Mouse (Mus musculus): ENCODE data around the gene Asap2. TPM values are rescaled to one million over a fixed set of nuclear protein-coding genes. Genes with fewer than 3 reads are reported as not detected.

Gene Asap2
- polyA plus RNA-seq, 1 experiment from 2014 or later = 9.8 TPM

DNA sequence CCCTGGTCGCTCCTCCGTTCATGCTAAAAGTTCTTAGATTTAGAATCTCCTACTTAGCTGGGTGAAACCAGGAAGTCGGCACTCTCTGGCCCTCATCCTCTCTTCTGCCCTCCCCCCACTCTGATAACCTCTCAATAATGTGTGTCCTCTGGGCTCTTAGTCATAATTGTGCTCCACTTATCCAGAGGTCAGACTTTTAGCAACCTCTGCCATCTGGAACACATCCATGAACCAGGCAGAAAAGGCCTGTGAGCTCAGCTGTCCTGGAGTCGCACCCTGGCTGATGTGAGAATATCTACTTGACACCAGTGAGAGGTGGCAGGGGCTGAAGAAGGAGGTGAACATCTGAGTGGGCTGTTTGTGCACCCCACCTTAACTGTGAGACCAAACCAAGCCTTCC is 156.6 kb downstream of the Asap2 start:
- Histone ChIP-seq H3K27ac (ENCODE audit: poor library complexity, severe bottlenecking) (no peak overlapping the region), H3K27me3 (replicated peaks) (no peaks in the 10 kb centered on the region), H3K9me3 (replicated peaks) (no peaks in the 10 kb centered on the region), H3K4me1 (replicated peaks) (peaks cover 30% of the 10 kb centered on the region), H3K4me3 (no peak overlapping the region), H3K9ac (no peak overlapping the region), H3K4me2 (no peak overlapping the region), H3K36me3 (no peaks in the 10 kb centered on the region; the same call in 1 of the 2 replicates)
- ATAC-seq (ENCODE audit: insufficient number of reproducible peaks, low FRiP score) = no peak
- WGBS = 49% methylated on average over 4 of the region's 4 CpGs

DNA sequence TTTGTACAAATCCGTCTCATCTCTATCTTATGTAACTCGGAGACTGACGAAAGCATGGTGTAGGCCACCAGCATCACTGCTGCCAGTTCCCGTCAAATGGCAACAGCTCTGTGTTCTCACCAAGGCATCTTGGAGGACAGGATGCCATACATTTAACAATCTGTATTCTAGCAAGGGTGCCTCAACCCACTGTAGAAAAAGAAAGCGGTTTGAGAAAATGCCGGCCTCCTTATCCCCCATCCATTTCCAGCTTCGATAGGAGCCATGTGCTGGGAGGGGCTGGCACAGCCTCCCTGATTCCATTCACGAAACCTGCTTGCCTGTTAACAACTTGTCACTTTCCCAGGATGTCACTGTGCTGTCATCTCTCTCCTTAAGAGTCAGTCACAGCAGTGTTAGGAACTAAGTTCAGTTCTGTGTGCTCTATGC is 163.0 kb downstream of the Asap2 start:
- H3K4me3 ChIP-seq = no peak overlapping the region
- no peaks in the 10 kb centered on the region for H3K36me3 ChIP-seq
- peak overlapping the region; percentile 21; the same call in 1 of the 2 replicates for H3K27ac ChIP-seq (ENCODE audit: poor library complexity, severe bottlenecking)
- ATAC-seq (ENCODE audit: insufficient number of reproducible peaks, low FRiP score) = no peak
- no peak overlapping the region for H3K9ac ChIP-seq
- H3K9me3 ChIP-seq (replicated peaks) = no peaks in the 10 kb centered on the region
- H3K4me2 ChIP-seq = no peak overlapping the region
- WGBS = 52% methylated on average over 8 of the region's 8 CpGs
- H3K4me1 ChIP-seq (replicated peaks) = peaks cover 49% of the 10 kb centered on the region
- H3K27me3 ChIP-seq (replicated peaks) = no peaks in the 10 kb centered on the region

DNA sequence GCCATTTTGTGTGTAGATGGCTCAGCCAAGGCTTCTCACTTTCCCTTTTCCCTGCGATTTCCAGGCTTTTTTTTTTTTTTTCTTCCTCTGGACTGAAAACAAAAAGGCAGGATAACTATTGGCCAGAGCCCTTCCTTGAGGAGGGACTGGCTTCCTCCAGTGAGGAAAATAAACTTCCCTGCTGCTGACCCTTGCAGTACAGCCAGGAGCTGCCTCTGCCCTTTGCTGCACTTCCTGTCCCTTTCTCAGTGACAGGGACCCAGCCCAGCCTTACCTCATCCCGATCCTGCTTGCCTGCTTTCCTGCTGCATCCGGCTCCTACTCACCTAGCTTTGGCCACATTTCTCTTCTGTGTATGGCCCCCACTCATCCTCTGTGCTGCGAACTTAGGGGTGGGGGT is 164.8 kb downstream of the Asap2 start:
- Histone ChIP-seq H3K27ac (ENCODE audit: poor library complexity, severe bottlenecking) (peak overlapping the region; percentile 42), H3K4me1 (replicated peaks) (peaks cover 65% of the 10 kb centered on the region), H3K4me2 (no peak overlapping the region), H3K9me3 (replicated peaks) (no peaks in the 10 kb centered on the region), H3K4me3 (no peak overlapping the region), H3K27me3 (replicated peaks) (no peaks in the 10 kb centered on the region), H3K36me3 (no peaks in the 10 kb centered on the region), H3K9ac (no peak overlapping the region)
- ATAC-seq (ENCODE audit: insufficient number of reproducible peaks, low FRiP score) = peak; percentile 65; the same call in 1 of the 2 replicates
- WGBS = 52% methylated on average over 4 of the region's 4 CpGs

DNA sequence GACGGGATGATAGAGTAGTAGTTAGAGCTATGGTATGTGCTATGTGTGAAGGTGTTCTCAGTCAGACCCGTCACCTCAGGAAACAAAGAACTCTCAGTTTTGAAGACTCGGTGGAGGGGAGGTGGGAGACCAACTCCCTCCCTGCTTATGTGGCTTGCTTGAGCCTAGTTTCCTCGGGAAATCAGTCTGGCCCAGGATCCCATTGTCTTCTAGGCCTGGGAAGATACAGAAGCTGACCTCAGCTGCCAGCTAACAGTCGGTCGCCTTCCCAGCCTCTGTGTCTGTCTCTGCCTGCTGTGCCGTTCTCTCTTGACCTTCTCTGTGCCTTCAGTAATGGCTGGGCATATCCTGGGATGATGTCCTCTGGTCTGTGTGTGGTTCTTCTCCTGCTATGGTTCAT is 169.0 kb downstream of the Asap2 start:
- H3K9me3 ChIP-seq (replicated peaks) = peaks cover 5% of the 10 kb centered on the region
- no peaks in the 10 kb centered on the region for H3K36me3 ChIP-seq
- H3K27ac ChIP-seq (ENCODE audit: poor library complexity, severe bottlenecking) = 0 out of 2 replicates have a peak overlapping the region, but pooled peaks have one; percentile 49
- ATAC-seq (ENCODE audit: insufficient number of reproducible peaks, low FRiP score) = no peak
- 39% methylated on average over 7 of the region's 7 CpGs for WGBS
- peaks cover 60% of the 10 kb centered on the region for H3K4me1 ChIP-seq (replicated peaks)
- no peak overlapping the region for H3K4me3 ChIP-seq
- 0 out of 2 replicates have a peak overlapping the region, but pooled peaks have one; percentile 23 for H3K9ac ChIP-seq
- no peaks in the 10 kb centered on the region for H3K27me3 ChIP-seq (replicated peaks)
- H3K4me2 ChIP-seq = no peak overlapping the region

DNA sequence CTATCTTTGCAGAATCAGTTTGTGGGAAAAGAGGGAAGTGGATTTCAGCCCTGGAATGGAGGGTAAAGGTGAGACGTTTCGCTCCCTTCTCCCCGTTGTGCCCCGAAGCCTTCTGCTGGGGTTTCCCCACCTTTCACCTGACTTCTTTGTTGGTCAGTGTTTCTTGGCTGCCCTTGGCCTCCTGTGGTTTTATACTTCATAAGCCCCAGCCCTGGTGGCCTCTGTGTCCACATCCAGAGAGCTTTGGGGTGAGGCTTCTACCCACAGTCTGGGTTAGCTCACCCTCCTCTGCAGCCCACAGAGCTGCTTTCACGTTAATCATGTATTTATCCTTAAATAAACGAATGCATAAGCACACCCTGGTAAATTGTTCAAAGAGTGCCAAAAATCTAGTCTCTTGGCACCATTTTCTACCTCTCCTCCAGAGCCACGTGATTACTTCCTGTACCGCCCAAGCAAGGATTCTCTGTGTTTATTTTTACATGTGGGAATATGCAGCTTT is 170.1 kb downstream of the Asap2 start:
- Histone ChIP-seq H3K27ac (ENCODE audit: poor library complexity, severe bottlenecking) (0 out of 2 replicates have a peak overlapping the region, but pooled peaks have one; percentile 31), H3K27me3 (replicated peaks) (no peaks in the 10 kb centered on the region), H3K9ac (no peak overlapping the region), H3K4me1 (replicated peaks) (peaks cover 58% of the 10 kb centered on the region), H3K36me3 (no peaks in the 10 kb centered on the region), H3K4me2 (no peak overlapping the region), H3K4me3 (no peak overlapping the region), H3K9me3 (replicated peaks) (peaks cover 5% of the 10 kb centered on the region)
- no peak for ATAC-seq (ENCODE audit: insufficient number of reproducible peaks, low FRiP score)
- 60% methylated on average over 8 of the region's 8 CpGs for WGBS

DNA sequence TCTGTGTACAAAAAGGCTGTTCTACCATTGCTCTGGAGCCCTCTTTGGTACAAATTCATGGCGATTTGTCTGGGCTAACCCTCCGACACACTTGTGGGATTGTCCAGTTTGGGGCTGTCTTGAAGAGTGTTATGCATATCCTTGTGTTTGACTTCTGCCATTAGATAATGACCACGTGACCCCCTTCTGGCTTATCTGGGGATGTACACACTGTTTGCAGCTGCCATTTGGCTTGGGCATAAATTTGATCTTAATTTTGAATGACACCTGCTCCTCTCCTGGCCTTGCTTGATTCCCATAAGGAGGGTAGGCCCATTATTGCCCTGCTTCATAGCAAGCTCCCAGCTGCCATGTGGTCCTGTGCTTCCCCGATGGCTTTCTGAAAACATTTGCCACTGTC is 171.6 kb downstream of the Asap2 start:
- no peak for ATAC-seq (ENCODE audit: insufficient number of reproducible peaks, low FRiP score)
- Histone ChIP-seq H3K4me2 (no peak overlapping the region), H3K9me3 (replicated peaks) (peaks cover 5% of the 10 kb centered on the region), H3K9ac (no peak overlapping the region), H3K36me3 (no peaks in the 10 kb centered on the region), H3K27me3 (replicated peaks) (no peaks in the 10 kb centered on the region), H3K4me3 (no peak overlapping the region), H3K27ac (ENCODE audit: poor library complexity, severe bottlenecking) (no peak overlapping the region), H3K4me1 (replicated peaks) (peaks cover 60% of the 10 kb centered on the region)
- 74% methylated on average over 4 of the region's 4 CpGs for WGBS

DNA sequence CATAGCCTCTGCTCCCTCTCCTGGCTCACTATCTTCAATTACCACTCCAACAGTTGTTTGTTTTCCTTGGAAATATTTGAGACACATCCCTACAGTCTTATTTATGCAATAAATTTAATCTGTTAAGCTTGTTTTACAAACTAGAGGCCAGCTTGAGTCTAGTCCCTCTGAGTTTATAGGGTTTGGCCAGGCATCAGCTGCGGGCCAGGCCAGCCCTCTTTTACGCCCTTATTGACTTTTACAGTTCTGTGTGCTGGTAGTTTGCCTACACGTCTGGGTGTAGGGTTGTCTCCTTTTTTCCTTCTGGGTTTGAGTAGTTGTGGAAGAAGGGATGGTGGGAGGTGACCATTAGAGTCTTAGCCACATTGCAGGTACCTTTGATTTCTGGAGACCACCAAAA is 173.4 kb downstream of the Asap2 start:
- Histone ChIP-seq H3K27ac (ENCODE audit: poor library complexity, severe bottlenecking) (no peak overlapping the region), H3K4me3 (no peak overlapping the region), H3K9ac (no peak overlapping the region), H3K36me3 (0 out of 2 replicates have a peak, but pooled peaks cover under 1% of the 10 kb centered on the region), H3K4me2 (no peak overlapping the region), H3K4me1 (replicated peaks) (peaks cover 65% of the 10 kb centered on the region), H3K27me3 (replicated peaks) (no peaks in the 10 kb centered on the region), H3K9me3 (replicated peaks) (peaks cover 5% of the 10 kb centered on the region)
- no peak for ATAC-seq (ENCODE audit: insufficient number of reproducible peaks, low FRiP score)
- 63% methylated on average over 3 of the region's 3 CpGs for WGBS

DNA sequence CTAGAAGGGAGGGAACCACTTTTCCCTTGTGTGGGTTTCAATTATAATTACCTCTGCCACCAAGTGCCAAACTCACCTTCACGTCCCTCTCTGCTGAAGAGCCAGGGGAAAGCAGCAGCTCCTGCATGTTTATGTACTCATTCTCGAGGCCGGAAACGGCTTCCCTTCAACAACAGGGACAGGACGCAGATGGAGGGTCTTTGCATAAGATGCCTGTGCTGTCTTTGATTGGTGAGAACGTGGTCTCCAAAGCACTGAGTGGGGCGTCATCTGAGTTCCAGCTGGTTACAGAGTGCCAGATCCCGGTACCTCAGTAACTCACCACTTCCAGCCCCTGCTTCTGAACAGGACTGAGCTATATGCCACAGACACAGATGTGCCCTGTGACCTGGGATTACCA is 174.0 kb downstream of the Asap2 start:
- peaks cover 65% of the 10 kb centered on the region for H3K4me1 ChIP-seq (replicated peaks)
- 57% methylated on average over 8 of the region's 8 CpGs for WGBS

DNA sequence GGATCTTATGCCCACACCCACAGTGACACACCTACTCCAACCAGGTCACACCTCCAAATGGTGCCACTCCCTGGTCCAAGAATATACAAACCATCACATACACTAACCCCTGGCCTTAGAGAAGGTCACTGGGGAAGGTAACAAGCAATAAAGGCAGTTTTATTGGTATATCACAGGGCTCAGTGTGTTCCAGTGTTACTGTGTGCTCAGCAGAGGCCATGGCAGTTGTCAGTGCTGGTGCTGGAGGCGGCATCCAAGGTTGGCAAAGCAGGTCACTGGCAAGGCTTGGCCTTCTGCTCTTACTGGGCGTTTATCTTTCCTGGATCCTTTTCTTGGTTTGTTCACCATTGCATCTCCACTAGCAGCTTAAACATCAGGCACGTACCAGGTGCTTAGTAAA is 174.9 kb downstream of the Asap2 start:
- Histone ChIP-seq H3K9ac (no peak overlapping the region), H3K9me3 (replicated peaks) (peaks cover 5% of the 10 kb centered on the region), H3K27me3 (replicated peaks) (no peaks in the 10 kb centered on the region), H3K4me3 (no peak overlapping the region), H3K36me3 (peaks cover 12% of the 10 kb centered on the region), H3K4me2 (no peak overlapping the region), H3K27ac (ENCODE audit: poor library complexity, severe bottlenecking) (no peak overlapping the region), H3K4me1 (replicated peaks) (peaks cover 65% of the 10 kb centered on the region)
- 88% methylated on average over 3 of the region's 3 CpGs for WGBS
- no peak for ATAC-seq (ENCODE audit: insufficient number of reproducible peaks, low FRiP score)

More for the DNA sequence above, 174.0 kb downstream of the Asap2 start:
- H3K4me3 ChIP-seq = no peak overlapping the region
- H3K9me3 ChIP-seq (replicated peaks) = peaks cover 5% of the 10 kb centered on the region
- no peak overlapping the region for H3K9ac ChIP-seq
- H3K36me3 ChIP-seq = peaks cover 5% of the 10 kb centered on the region
- no peak for ATAC-seq (ENCODE audit: insufficient number of reproducible peaks, low FRiP score)
- H3K4me2 ChIP-seq = no peak overlapping the region
- no peaks in the 10 kb centered on the region for H3K27me3 ChIP-seq (replicated peaks)
- H3K27ac ChIP-seq (ENCODE audit: poor library complexity, severe bottlenecking) = peak overlapping the region; percentile 56; the same call in 1 of the 2 replicates

DNA sequence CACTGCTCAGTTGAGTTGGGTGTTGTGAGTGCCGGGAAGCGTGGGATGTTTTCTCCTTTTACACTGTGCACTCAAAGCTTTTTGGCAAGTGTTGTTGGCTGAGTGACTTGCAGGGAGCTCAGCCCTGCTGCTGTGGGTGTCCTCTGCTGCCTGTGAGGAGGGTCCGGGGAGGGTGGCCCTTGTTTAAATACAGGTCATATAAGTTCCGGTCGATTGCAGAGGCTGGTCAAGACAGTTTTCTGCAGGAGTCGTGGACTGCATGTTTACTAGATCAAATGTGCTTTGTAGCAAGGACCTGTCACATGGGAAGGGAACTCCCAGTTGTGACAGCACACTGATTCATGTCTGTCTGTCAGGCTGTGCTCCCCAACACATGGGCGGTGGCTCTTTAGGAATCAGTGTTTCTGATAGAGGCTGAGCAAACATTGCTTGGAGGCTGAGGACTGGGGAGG is 175.7 kb downstream of the Asap2 start:
- no peaks in the 10 kb centered on the region for H3K27me3 ChIP-seq (replicated peaks)
- peaks cover 12% of the 10 kb centered on the region for H3K36me3 ChIP-seq
- H3K9me3 ChIP-seq (replicated peaks) = peaks cover 5% of the 10 kb centered on the region
- no peak for ATAC-seq (ENCODE audit: insufficient number of reproducible peaks, low FRiP score)
- peak overlapping the region; percentile 28; the same call in 1 of the 2 replicates for H3K27ac ChIP-seq (ENCODE audit: poor library complexity, severe bottlenecking)
- H3K4me1 ChIP-seq (replicated peaks) = peaks cover 66% of the 10 kb centered on the region
- H3K4me3 ChIP-seq = no peak overlapping the region
- WGBS = 57% methylated on average over 7 of the region's 7 CpGs
- H3K9ac ChIP-seq = no peak overlapping the region
- no peak overlapping the region for H3K4me2 ChIP-seq

DNA sequence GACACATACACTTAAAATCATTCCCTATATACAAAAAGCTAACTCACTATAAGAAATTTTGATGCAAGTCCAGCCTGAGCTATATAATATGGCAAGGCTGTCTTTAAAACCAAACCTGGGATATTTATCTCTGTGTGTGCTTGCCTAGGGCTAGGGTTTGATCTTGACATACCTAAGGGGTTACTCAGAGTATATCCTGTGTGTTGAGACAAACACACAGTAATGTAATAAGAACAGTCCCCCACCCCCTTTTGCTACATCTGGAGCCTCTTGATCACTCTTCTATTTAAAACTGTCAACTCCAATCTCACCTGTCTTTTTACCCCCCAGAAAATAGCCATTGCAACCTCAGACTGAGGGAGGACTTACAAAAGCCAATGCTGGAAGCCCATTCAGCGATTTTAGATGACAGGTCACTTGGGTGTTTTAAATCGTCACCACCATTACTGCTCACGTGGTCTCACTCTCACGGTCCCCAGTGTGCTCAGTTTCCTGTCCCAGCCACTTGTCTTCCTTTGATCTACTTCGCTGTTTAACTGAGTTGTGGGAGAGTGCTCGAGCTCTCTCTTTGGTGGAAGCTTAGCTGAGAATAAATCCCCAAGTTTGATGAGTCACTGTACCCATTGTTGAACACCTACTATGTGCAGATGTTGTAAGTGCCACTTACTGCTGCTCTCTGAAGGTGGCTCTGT is 176.8 kb downstream of the Asap2 start:
- peaks cover 13% of the 10 kb centered on the region for H3K36me3 ChIP-seq
- 24% methylated on average over 6 of the region's 6 CpGs for WGBS
- peaks cover 68% of the 10 kb centered on the region for H3K4me1 ChIP-seq (replicated peaks)
- ATAC-seq (ENCODE audit: insufficient number of reproducible peaks, low FRiP score) = no peak
- H3K4me3 ChIP-seq = no peak overlapping the region
- no peak overlapping the region for H3K27ac ChIP-seq (ENCODE audit: poor library complexity, severe bottlenecking)
- no peak overlapping the region for H3K9ac ChIP-seq
- peaks cover 5% of the 10 kb centered on the region for H3K9me3 ChIP-seq (replicated peaks)
- no peak overlapping the region for H3K4me2 ChIP-seq
- no peaks in the 10 kb centered on the region for H3K27me3 ChIP-seq (replicated peaks)

Data from heart, embryonic 12.5 days (tissue).